Mouse (Mus musculus): ENCODE measurements at regions not wholly inside any gene's neighbourhood (a gene's known extent, or its start where the extent isn't known, plus 50 kb on each side); places are given as distances from the start of the nearest gene placed in this dataset.

- H3K4me3 ChIP-seq (ENCODE audit: low read depth, low read length) = no peak overlapping the region
- no peak overlapping the region for H3K9ac ChIP-seq (ENCODE audit: low read depth, low read length)
- DNase-seq (ENCODE audit: low spot score) = peak; percentile 71
- no peak overlapping the region for H3K4me2 ChIP-seq (replicated peaks; ENCODE audit: low read depth, low read length)
- ATAC-seq (ENCODE audit: low FRiP score) = no peak
- H3K9me3 ChIP-seq (ENCODE audit: control insufficient read depth, low read length) = no peaks in the 10 kb centered on the region
- no peaks in the 10 kb centered on the region for H3K27me3 ChIP-seq (ENCODE audit: control insufficient read depth, insufficient read depth, low read length)
- WGBS = 6% methylated on average over 2 of the region's 2 CpGs
- H3K27ac ChIP-seq (ENCODE audit: low read depth, low read length) = no peak overlapping the region
- H3K4me1 ChIP-seq (replicated peaks; ENCODE audit: control insufficient read depth, insufficient read depth, low read length) = peaks cover 11% of the 10 kb centered on the region
- H3K36me3 ChIP-seq (ENCODE audit: control insufficient read depth, insufficient read depth, low read length) = no peaks in the 10 kb centered on the region
Observed at GRCm38 (mm10) chr11:84729189-84729588, 90.1 kb downstream of the Mrm1 start.

GRCm38 (mm10) chr11:84725936-84726613 lies 93.2 kb downstream of the Mrm1 start:
- peaks cover 13% of the 10 kb centered on the region for H3K4me1 ChIP-seq (replicated peaks; ENCODE audit: control insufficient read depth, insufficient read depth, low read length)
- no peaks in the 10 kb centered on the region for H3K9me3 ChIP-seq (ENCODE audit: control insufficient read depth, low read length)
- no peak overlapping the region for H3K4me3 ChIP-seq (ENCODE audit: low read depth, low read length)
- DNase-seq (ENCODE audit: low spot score) (no peak), ATAC-seq (ENCODE audit: low FRiP score) (no peak)
- no peaks in the 10 kb centered on the region for H3K36me3 ChIP-seq (ENCODE audit: control insufficient read depth, insufficient read depth, low read length)
- no peaks in the 10 kb centered on the region for H3K27me3 ChIP-seq (ENCODE audit: control insufficient read depth, insufficient read depth, low read length)
- WGBS = 56% methylated on average over 18 of the region's 18 CpGs
- H3K4me2 ChIP-seq (replicated peaks; ENCODE audit: low read depth, low read length) = no peak overlapping the region
- H3K27ac ChIP-seq (ENCODE audit: low read depth, low read length) = peak overlapping the region; percentile 12
- H3K9ac ChIP-seq (ENCODE audit: low read depth, low read length) = no peak overlapping the region

- no peak for ATAC-seq (ENCODE audit: low FRiP score)
- H3K36me3 ChIP-seq (ENCODE audit: control insufficient read depth, insufficient read depth, low read length) = no peaks in the 10 kb centered on the region
- no peak for DNase-seq (ENCODE audit: low spot score)
- peak overlapping the region; percentile 68 for H3K27ac ChIP-seq (ENCODE audit: low read depth, low read length)
- H3K4me3 ChIP-seq (ENCODE audit: low read depth, low read length) = no peak overlapping the region
- H3K27me3 ChIP-seq (ENCODE audit: control insufficient read depth, insufficient read depth, low read length) = no peaks in the 10 kb centered on the region
- H3K4me2 ChIP-seq (replicated peaks; ENCODE audit: low read depth, low read length) = no peak overlapping the region
- no peaks in the 10 kb centered on the region for H3K9me3 ChIP-seq (ENCODE audit: control insufficient read depth, low read length)
- peaks cover 13% of the 10 kb centered on the region for H3K4me1 ChIP-seq (replicated peaks; ENCODE audit: control insufficient read depth, insufficient read depth, low read length)
- H3K9ac ChIP-seq (ENCODE audit: low read depth, low read length) = no peak overlapping the region
- WGBS = 44% methylated on average over 11 of the region's 11 CpGs
Observed at GRCm38 (mm10) chr11:84725177-84725792, 94.0 kb downstream of the Mrm1 start.

- ATAC-seq (ENCODE audit: low FRiP score) = peak; percentile 49; the same call in 1 of the 2 replicates
- Histone ChIP-seq H3K4me3 (ENCODE audit: low read depth, low read length) (no peak overlapping the region), H3K9ac (ENCODE audit: low read depth, low read length) (peak overlapping the region; percentile 38; the same call in 1 of the 2 replicates), H3K27me3 (ENCODE audit: control insufficient read depth, insufficient read depth, low read length) (no peaks in the 10 kb centered on the region), H3K4me2 (replicated peaks; ENCODE audit: low read depth, low read length) (no peak overlapping the region), H3K27ac (ENCODE audit: low read depth, low read length) (peak overlapping the region; percentile 68), H3K4me1 (replicated peaks; ENCODE audit: control insufficient read depth, insufficient read depth, low read length) (peaks cover 11% of the 10 kb centered on the region), H3K36me3 (ENCODE audit: control insufficient read depth, insufficient read depth, low read length) (no peaks in the 10 kb centered on the region), H3K9me3 (ENCODE audit: control insufficient read depth, low read length) (no peaks in the 10 kb centered on the region)
- 5% methylated on average over 18 of the region's 18 CpGs for WGBS
- DNase-seq (ENCODE audit: low spot score) = peak; percentile 61
Observed at GRCm38 (mm10) chr11:84724080-84724479, 95.2 kb downstream of the Mrm1 start.

GRCm38 (mm10) chr11:84722658-84723201 lies 96.6 kb downstream of the Mrm1 start:
- Histone ChIP-seq H3K4me2 (replicated peaks; ENCODE audit: low read depth, low read length) (no peak overlapping the region), H3K4me3 (ENCODE audit: low read depth, low read length) (no peak overlapping the region), H3K27me3 (ENCODE audit: control insufficient read depth, insufficient read depth, low read length) (no peaks in the 10 kb centered on the region), H3K36me3 (ENCODE audit: control insufficient read depth, insufficient read depth, low read length) (no peaks in the 10 kb centered on the region), H3K9ac (ENCODE audit: low read depth, low read length) (no peak overlapping the region), H3K4me1 (replicated peaks; ENCODE audit: control insufficient read depth, insufficient read depth, low read length) (peaks cover 11% of the 10 kb centered on the region), H3K27ac (ENCODE audit: low read depth, low read length) (peak overlapping the region; percentile 48), H3K9me3 (ENCODE audit: control insufficient read depth, low read length) (no peaks in the 10 kb centered on the region)
- 55% methylated on average over 11 of the region's 12 CpGs for WGBS
- DNase-seq (ENCODE audit: low spot score) (no peak), ATAC-seq (ENCODE audit: low FRiP score) (no peak)

GRCm38 (mm10) chr11:84721979-84722378 lies 97.3 kb downstream of the Mrm1 start:
- no peaks in the 10 kb centered on the region for H3K9me3 ChIP-seq (ENCODE audit: control insufficient read depth, low read length)
- H3K4me2 ChIP-seq (replicated peaks; ENCODE audit: low read depth, low read length) = no peak overlapping the region
- ATAC-seq (ENCODE audit: low FRiP score) (no peak), DNase-seq (ENCODE audit: low spot score) (no peak)
- no peaks in the 10 kb centered on the region for H3K27me3 ChIP-seq (ENCODE audit: control insufficient read depth, insufficient read depth, low read length)
- 25% methylated on average over 3 of the region's 3 CpGs for WGBS
- H3K4me1 ChIP-seq (replicated peaks; ENCODE audit: control insufficient read depth, insufficient read depth, low read length) = peaks cover 11% of the 10 kb centered on the region
- H3K9ac ChIP-seq (ENCODE audit: low read depth, low read length) = no peak overlapping the region
- H3K27ac ChIP-seq (ENCODE audit: low read depth, low read length) = peak overlapping the region; percentile 48
- H3K4me3 ChIP-seq (ENCODE audit: low read depth, low read length) = no peak overlapping the region
- no peaks in the 10 kb centered on the region for H3K36me3 ChIP-seq (ENCODE audit: control insufficient read depth, insufficient read depth, low read length)

- DNase-seq (ENCODE audit: low spot score) = no peak
- no peak overlapping the region for H3K9ac ChIP-seq (ENCODE audit: low read depth, low read length)
- no peak overlapping the region for H3K4me3 ChIP-seq (ENCODE audit: low read depth, low read length)
- no peak for ATAC-seq (ENCODE audit: low FRiP score)
- no peaks in the 10 kb centered on the region for H3K36me3 ChIP-seq (ENCODE audit: control insufficient read depth, insufficient read depth, low read length)
- H3K27ac ChIP-seq (ENCODE audit: low read depth, low read length) = no peak overlapping the region
- H3K27me3 ChIP-seq (ENCODE audit: control insufficient read depth, insufficient read depth, low read length) = no peaks in the 10 kb centered on the region
- no peak overlapping the region for H3K4me2 ChIP-seq (replicated peaks; ENCODE audit: low read depth, low read length)
- no peaks in the 10 kb centered on the region for H3K9me3 ChIP-seq (ENCODE audit: control insufficient read depth, low read length)
- 64% methylated on average over 2 of the region's 2 CpGs for whole genome bisulfite sequencing
- H3K4me1 ChIP-seq (replicated peaks; ENCODE audit: control insufficient read depth, insufficient read depth, low read length) = peaks cover 11% of the 10 kb centered on the region
Observed at GRCm38 (mm10) chr11:84721150-84721549, 98.2 kb downstream of the Mrm1 start.

GRCm38 (mm10) chr11:84719781-84720180 lies 99.5 kb downstream of the Mrm1 start:
- 74% methylated on average over 1 of the region's 1 CpGs for WGBS
- no peak overlapping the region for H3K4me2 ChIP-seq (replicated peaks; ENCODE audit: low read depth, low read length)

GRCm38 (mm10) chr11:84712731-84713130 lies 106.6 kb downstream of the Mrm1 start:
- H3K27ac ChIP-seq (ENCODE audit: low read depth, low read length) = no peak overlapping the region
- H3K9ac ChIP-seq (ENCODE audit: low read depth, low read length) = no peak overlapping the region
- H3K4me3 ChIP-seq (ENCODE audit: low read depth, low read length) = no peak overlapping the region
- H3K9me3 ChIP-seq (ENCODE audit: control insufficient read depth, low read length) = no peaks in the 10 kb centered on the region
- no peak for ATAC-seq (ENCODE audit: low FRiP score)
- H3K36me3 ChIP-seq (ENCODE audit: control insufficient read depth, insufficient read depth, low read length) = no peaks in the 10 kb centered on the region
- 90% methylated on average over 6 of the region's 6 CpGs for WGBS
- DNase-seq (ENCODE audit: low spot score) = no peak
- H3K4me2 ChIP-seq (replicated peaks; ENCODE audit: low read depth, low read length) = no peak overlapping the region
- H3K4me1 ChIP-seq (replicated peaks; ENCODE audit: control insufficient read depth, insufficient read depth, low read length) = no peaks in the 10 kb centered on the region
- no peaks in the 10 kb centered on the region; the same call in 1 of the 2 replicates for H3K27me3 ChIP-seq (ENCODE audit: control insufficient read depth, insufficient read depth, low read length)

More at GRCm38 (mm10) chr11:84719781-84720180, 99.5 kb downstream of the Mrm1 start:
- no peak for DNase-seq (ENCODE audit: low spot score)
- no peak overlapping the region for H3K27ac ChIP-seq (ENCODE audit: low read depth, low read length)
- H3K27me3 ChIP-seq (ENCODE audit: control insufficient read depth, insufficient read depth, low read length) = no peaks in the 10 kb centered on the region
- H3K4me3 ChIP-seq (ENCODE audit: low read depth, low read length) = no peak overlapping the region
- H3K9me3 ChIP-seq (ENCODE audit: control insufficient read depth, low read length) = no peaks in the 10 kb centered on the region
- H3K4me1 ChIP-seq (replicated peaks; ENCODE audit: control insufficient read depth, insufficient read depth, low read length) = peaks cover 8% of the 10 kb centered on the region
- H3K9ac ChIP-seq (ENCODE audit: low read depth, low read length) = no peak overlapping the region
- no peak for ATAC-seq (ENCODE audit: low FRiP score)
- no peaks in the 10 kb centered on the region for H3K36me3 ChIP-seq (ENCODE audit: control insufficient read depth, insufficient read depth, low read length)

All from hindbrain, embryonic 11.5 days (tissue).